Mouse (Mus musculus) myocyte (in vitro differentiated cells): ENCODE measurements at regions not wholly inside any gene's neighbourhood (a gene's known extent, or its start where the extent isn't known, plus 50 kb on each side); places are given as distances from the start of the nearest gene placed in this dataset.

Experiments used
- H3K27me3 ChIP-seq: one replicate; pipeline ENCODE4 v1.6.1; 2011; ENCODE audit not compliant: control insufficient read depth, insufficient read depth, insufficient read length
- H3K36me3 ChIP-seq: one replicate; pipeline ENCODE4 v1.6.1; 2011; ENCODE audit not compliant: control insufficient read depth, insufficient read depth
- H3K4me2 ChIP-seq: one replicate; pipeline ENCODE4 v1.6.1; 2011; ENCODE audit warnings: low read depth, control low read depth
- H3K4me3 ChIP-seq: one replicate; pipeline ENCODE4 v1.5.1; 2011; ENCODE audit warnings: mild to moderate bottlenecking, control low read depth, moderate library complexity
- H3K79me2 ChIP-seq: one replicate; pipeline ENCODE4 v1.6.1; 2011; ENCODE audit not compliant: control insufficient read depth, insufficient read depth
- H3ac ChIP-seq: one replicate; pipeline ENCODE4 v1.6.1; 2011; ENCODE audit not compliant: control insufficient read depth, insufficient read length
- CEBPB ChIP-seq: IDR thresholded peaks from 2 replicates; pipeline ENCODE4 v1.6.1; 2011; ENCODE audit warnings: mild to moderate bottlenecking, moderate library complexity; ENCODE audit not compliant: poor library complexity, insufficient read depth, severe bottlenecking
- E2F4 ChIP-seq: IDR thresholded peaks from one replicate; pipeline ENCODE4 v1.6.1; 2011; ENCODE audit warnings: mild to moderate bottlenecking, control low read depth, moderate library complexity; ENCODE audit not compliant: insufficient read depth
- MAX ChIP-seq: IDR thresholded peaks from one replicate; pipeline ENCODE4 v1.6.1; 2011; ENCODE audit warnings: low read depth, mild to moderate bottlenecking, control low read depth
- MYOD1 ChIP-seq, 3 experiments: IDR thresholded peaks; one replicate each; pipeline ENCODE4 v1.6.1; 2011; ENCODE audit warnings: control low read depth in 2 of 3, low read depth in 2 of 3, mild to moderate bottlenecking in 2 of 3, moderate library complexity in 1 of 3; ENCODE audit not compliant: insufficient read length in 2 of 3, control insufficient read depth in 1 of 3
- MYOG ChIP-seq, 3 experiments: IDR thresholded peaks; one replicate each; pipeline ENCODE4 v1.6.1; 2011; ENCODE audit warnings: control low read depth in 2 of 3, low read depth in 2 of 3, mild to moderate bottlenecking in 2 of 3; ENCODE audit not compliant: insufficient read length in 2 of 3, control insufficient read depth in 1 of 3, insufficient read depth in 1 of 3
- POLR2A ChIP-seq: IDR thresholded peaks from one replicate; pipeline ENCODE4 v1.6.1; 2011; ENCODE audit warnings: low read depth, mild to moderate bottlenecking, control low read depth, moderate library complexity; ENCODE audit not compliant: insufficient read length
- POLR2AphosphoS2 ChIP-seq: IDR thresholded peaks from one replicate; pipeline ENCODE4 v1.6.1; 2011; ENCODE audit warnings: low read depth, control low read depth; ENCODE audit not compliant: insufficient read length
- REST ChIP-seq: IDR thresholded peaks from one replicate; pipeline ENCODE4 v1.6.1; 2011; ENCODE audit warnings: mild to moderate bottlenecking, control low read depth, moderate library complexity; ENCODE audit not compliant: insufficient read depth, insufficient read length
- SRF ChIP-seq: IDR thresholded peaks from one replicate; pipeline ENCODE4 v1.6.1; 2011; ENCODE audit warnings: low read depth; ENCODE audit not compliant: control insufficient read depth, insufficient read length
- TCF12 ChIP-seq: IDR thresholded peaks from one replicate; pipeline ENCODE4 v1.6.1; 2011; ENCODE audit warnings: mild to moderate bottlenecking, control low read depth; ENCODE audit not compliant: poor library complexity, insufficient read depth, severe bottlenecking
- TCF3 ChIP-seq: IDR thresholded peaks from one replicate; pipeline ENCODE4 v1.6.1; 2011; ENCODE audit warnings: low read depth, control low read depth; ENCODE audit not compliant: insufficient read length
- USF1 ChIP-seq: IDR thresholded peaks from one replicate; pipeline ENCODE4 v1.6.1; 2011; ENCODE audit warnings: low read depth, mild to moderate bottlenecking, control low read depth, moderate library complexity

DNA sequence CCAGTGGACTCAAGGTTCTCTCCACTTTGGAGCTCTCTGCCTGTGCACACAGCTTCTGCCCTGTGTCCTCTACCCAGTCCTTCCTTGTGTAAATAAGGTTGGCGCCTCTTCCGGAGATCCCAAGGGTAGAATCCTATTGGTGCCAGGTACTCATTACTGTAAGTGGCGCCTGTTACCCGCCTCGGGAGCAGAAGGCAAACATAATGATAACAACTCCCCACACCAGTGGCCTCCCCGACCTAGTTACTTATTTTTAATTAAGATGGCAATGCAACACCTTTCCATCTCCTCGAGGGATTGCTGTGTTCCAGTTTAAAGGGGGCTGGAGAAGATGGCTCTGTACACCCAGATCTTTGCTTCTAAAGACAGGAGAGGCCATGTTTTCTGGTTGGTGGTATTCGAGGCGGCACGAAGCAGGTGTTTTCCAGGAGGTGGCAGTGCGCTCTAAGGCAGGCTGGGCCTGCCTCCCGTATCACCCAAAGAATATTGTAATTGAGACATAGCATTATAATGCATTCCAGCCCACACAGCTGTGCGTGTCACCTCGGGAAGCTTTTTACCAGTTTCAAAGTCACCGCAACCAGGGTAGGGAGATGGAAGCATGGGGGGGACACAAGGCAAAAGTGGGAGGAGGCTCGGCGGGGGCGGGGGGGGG lies 168.7 kb downstream of the Klf7 start:
- no peak overlapping the region for H3K4me2 ChIP-seq
- no peak overlapping the region for H3ac ChIP-seq
- no peaks in the 10 kb centered on the region for H3K36me3 ChIP-seq
- TF ChIP-seq USF1 (no peak), SRF (no peak), TCF3 (no peak), POLR2A (no peak), MAX (no peak), TCF12 (no peak), MYOG (IDR thresholded peaks at IDR 0.05; ENCODE audit: control insufficient read depth in 1 of 3, insufficient read depth in 1 of 3, insufficient read length in 2 of 3, low read depth in 2 of 3) (no peak), MYOD1 (IDR thresholded peaks at IDR 0.05; ENCODE audit: control insufficient read depth in 1 of 3, insufficient read length in 2 of 3, low read depth in 2 of 3) (no peak), CEBPB (no peak)
- peaks cover 3% of the 10 kb centered on the region for H3K27me3 ChIP-seq
- no peak overlapping the region for H3K4me3 ChIP-seq
- no peaks in the 10 kb centered on the region for H3K79me2 ChIP-seq

GRCm38 (mm10) chr1:63951663-63952062 lies 170.4 kb downstream of the Klf7 start:
- H3ac ChIP-seq = no peak overlapping the region
- TF ChIP-seq POLR2A (no peak), SRF (no peak), POLR2AphosphoS2 (no peak), MYOG (IDR thresholded peaks at IDR 0.05; ENCODE audit: control insufficient read depth in 1 of 3, insufficient read depth in 1 of 3, insufficient read length in 2 of 3, low read depth in 2 of 3) (no peak), REST (no peak), TCF3 (no peak), MYOD1 (IDR thresholded peaks at IDR 0.05; ENCODE audit: control insufficient read depth in 1 of 3, insufficient read length in 2 of 3, low read depth in 2 of 3) (no peak)
- no peaks in the 10 kb centered on the region for H3K36me3 ChIP-seq
- H3K4me2 ChIP-seq = no peak overlapping the region
- H3K27me3 ChIP-seq = peaks cover 3% of the 10 kb centered on the region
- H3K4me3 ChIP-seq = no peak overlapping the region
- no peaks in the 10 kb centered on the region for H3K79me2 ChIP-seq

- Histone ChIP-seq H3K27me3 (peaks cover 3% of the 10 kb centered on the region), H3ac (no peak overlapping the region), H3K79me2 (no peaks in the 10 kb centered on the region), H3K4me2 (no peak overlapping the region), H3K36me3 (no peaks in the 10 kb centered on the region), H3K4me3 (no peak overlapping the region)
- TF ChIP-seq USF1 (no peak), MAX (no peak), POLR2A (no peak), TCF3 (no peak), MYOG (IDR thresholded peaks at IDR 0.05; ENCODE audit: control insufficient read depth in 1 of 3, insufficient read depth in 1 of 3, insufficient read length in 2 of 3, low read depth in 2 of 3) (no peak), MYOD1 (IDR thresholded peaks at IDR 0.05; ENCODE audit: control insufficient read depth in 1 of 3, insufficient read length in 2 of 3, low read depth in 2 of 3) (no peak), E2F4 (no peak), TCF12 (no peak), POLR2AphosphoS2 (no peak)
Observed at GRCm38 (mm10) chr1:63947278-63947677, 174.8 kb downstream of the Klf7 start.

- TF ChIP-seq TCF3 = no peak
- no peak for TF ChIP-seq CEBPB
- no peak for TF ChIP-seq POLR2A
- no peak for TF ChIP-seq MYOD1 (IDR thresholded peaks at IDR 0.05; ENCODE audit: control insufficient read depth in 1 of 3, insufficient read length in 2 of 3, low read depth in 2 of 3)
- no peak for TF ChIP-seq MYOG (IDR thresholded peaks at IDR 0.05; ENCODE audit: control insufficient read depth in 1 of 3, insufficient read depth in 1 of 3, insufficient read length in 2 of 3, low read depth in 2 of 3)
- TF ChIP-seq REST = no peak
- no peak for TF ChIP-seq E2F4
- no peak for TF ChIP-seq MAX
- no peak for TF ChIP-seq USF1
- TF ChIP-seq TCF12 = no peak
- TF ChIP-seq POLR2AphosphoS2 = no peak
- TF ChIP-seq SRF = no peak
- H3K79me2 ChIP-seq = no peaks in the 10 kb centered on the region
- no peaks in the 10 kb centered on the region for H3K36me3 ChIP-seq
- peaks cover 3% of the 10 kb centered on the region for H3K27me3 ChIP-seq
- H3K4me3 ChIP-seq = no peak overlapping the region
- H3ac ChIP-seq = no peak overlapping the region
- no peak overlapping the region for H3K4me2 ChIP-seq
Observed at GRCm38 (mm10) chr1:63946834-63947233, 175.2 kb downstream of the Klf7 start.

GRCm38 (mm10) chr1:63944786-63945185 lies 175.7 kb upstream of the 4933402D24Rik start:
- Histone ChIP-seq H3K36me3 (no peaks in the 10 kb centered on the region), H3K79me2 (no peaks in the 10 kb centered on the region), H3K4me3 (no peak overlapping the region), H3K4me2 (no peak overlapping the region), H3ac (no peak overlapping the region), H3K27me3 (no peaks in the 10 kb centered on the region)
- no peak for TF ChIP-seq CEBPB
- no peak for TF ChIP-seq USF1
- no peak for TF ChIP-seq MYOG (IDR thresholded peaks at IDR 0.05; ENCODE audit: control insufficient read depth in 1 of 3, insufficient read depth in 1 of 3, insufficient read length in 2 of 3, low read depth in 2 of 3)
- TF ChIP-seq MYOD1 (IDR thresholded peaks at IDR 0.05; ENCODE audit: control insufficient read depth in 1 of 3, insufficient read length in 2 of 3, low read depth in 2 of 3) = no peak
- no peak for TF ChIP-seq TCF12
- TF ChIP-seq POLR2AphosphoS2 = no peak
- no peak for TF ChIP-seq MAX
- TF ChIP-seq REST = no peak
- TF ChIP-seq TCF3 = no peak
- TF ChIP-seq SRF = no peak
- no peak for TF ChIP-seq POLR2A
- no peak for TF ChIP-seq E2F4
